8 mouse cellular contexts compared by ENCODE assay signal in the genomic region with DNA sequence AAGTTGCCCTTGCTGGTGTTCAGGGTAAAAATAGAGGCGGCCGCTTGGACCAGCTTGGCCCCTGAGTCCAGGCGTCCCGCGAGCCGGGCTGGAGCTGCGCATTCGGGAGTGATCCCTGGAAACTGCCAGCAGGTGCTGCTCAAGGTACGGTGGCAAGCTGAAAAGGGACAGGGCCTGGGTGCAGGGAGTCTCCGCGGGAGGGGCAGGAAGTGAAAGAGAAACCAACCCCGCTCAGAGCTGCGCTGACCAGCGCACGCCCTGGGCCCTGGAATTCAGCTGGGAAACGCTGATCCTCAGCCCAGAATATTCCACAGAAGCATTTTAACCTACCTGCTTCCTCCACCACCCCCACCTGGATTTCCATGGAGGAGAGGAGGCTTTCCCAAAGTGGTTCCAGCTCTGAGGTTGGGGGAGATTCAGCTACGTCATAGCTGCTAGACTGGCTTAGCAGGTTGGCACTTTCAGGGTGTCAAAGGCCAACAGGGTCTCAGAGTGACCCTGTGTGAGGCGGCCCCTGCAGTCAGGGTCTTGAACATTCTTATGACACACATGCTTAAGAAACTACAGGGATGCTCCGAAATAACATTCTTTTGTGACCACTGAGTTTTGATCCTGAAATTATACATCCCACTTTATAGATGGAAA. TPM values are rescaled to one million over a fixed set of nuclear protein-coding genes. Genes with fewer than 3 reads are reported as not detected.
DNase-seq lines count a peak whose midpoint lies in the region; ATAC-seq lines count a peak whose summit lies in the region.

No protein-coding gene starts in this region.

- WGBS in embryonic facial prominence, embryonic 12.5 days: 4% methylated on average over 19 of the region's 19 CpGs
- 4% methylated on average over 19 of the region's 19 CpGs for WGBS in liver, embryonic 11.5 days

- H3K4me2 ChIP-seq in embryonic facial prominence, embryonic 12.5 days (replicated peaks): peak overlapping the region; percentile 60
- H3K4me2 ChIP-seq in liver, embryonic 11.5 days: peak overlapping the region; percentile 67

- H3K27ac ChIP-seq in embryonic facial prominence, embryonic 12.5 days: 0 out of 2 replicates have a peak overlapping the region, but pooled peaks have one; percentile 17
- no peak overlapping the region for H3K27ac ChIP-seq in liver, embryonic 11.5 days (ENCODE audit: low read depth, low read length)

- H3K36me3 ChIP-seq in embryonic facial prominence, embryonic 12.5 days: no peaks in the 10 kb centered on the region
- H3K36me3 ChIP-seq in liver, embryonic 11.5 days (ENCODE audit: control insufficient read depth, insufficient read depth, low read length): no peaks in the 10 kb centered on the region

- H3K4me1 ChIP-seq in embryonic facial prominence, embryonic 12.5 days: 0 out of 2 replicates have a peak, but pooled peaks cover 7% of the 10 kb centered on the region
- no peaks in the 10 kb centered on the region for H3K4me1 ChIP-seq in liver, embryonic 11.5 days (replicated peaks; ENCODE audit: control insufficient read depth, insufficient read depth, low read length)

- ATAC-seq in embryonic facial prominence, embryonic 12.5 days (ENCODE audit: insufficient number of reproducible peaks, insufficient read depth, low FRiP score, low TSS enrichment): peak; percentile 83
- ATAC-seq in liver, embryonic 11.5 days (replicated peaks; ENCODE audit: low FRiP score): peak; percentile 79

- H3K9ac ChIP-seq in embryonic facial prominence, embryonic 12.5 days: peak overlapping the region; percentile 46
- peak overlapping the region; percentile 35; the same call in 1 of the 2 replicates for H3K9ac ChIP-seq in liver, embryonic 11.5 days (ENCODE audit: low read depth, low read length)

- peak; percentile 67 to 72 for DNase-seq in urinary bladder, adult 18-20 months (ENCODE audit: low spot score in 2 of 2)
- DNase-seq in urinary bladder, postnatal 10 days (ENCODE audit: low spot score): no peak
- DNase-seq in heart, adult 9 months (ENCODE audit: low spot score in 2 of 2): peak; percentile 70 to 73
- DNase-seq in kidney, adult 8-10 months: peak; percentile 70 to 83
- DNase-seq in liver, embryonic 11.5 days (ENCODE audit: low spot score): peak; percentile 69
- DNase-seq in monocyte, adult 2 months (ENCODE audit: low read depth in 1 of 2, low spot score in 2 of 2): peak; percentile 29 to 49
- DNase-seq in spleen, postnatal 4 days (ENCODE audit: low spot score in 2 of 2): peak; percentile 49 to 77

- H3K9me3 ChIP-seq in embryonic facial prominence, embryonic 12.5 days: no peaks in the 10 kb centered on the region
- H3K9me3 ChIP-seq in liver, embryonic 11.5 days (ENCODE audit: control insufficient read depth, low read length): no peaks in the 10 kb centered on the region

- H3K4me3 ChIP-seq in embryonic facial prominence, embryonic 12.5 days: peak overlapping the region; percentile 44
- H3K4me3 ChIP-seq in liver, embryonic 11.5 days (ENCODE audit: low read depth, low read length): peak overlapping the region; percentile 36

- no peaks in the 10 kb centered on the region; the same call in 1 of the 2 replicates for H3K27me3 ChIP-seq in embryonic facial prominence, embryonic 12.5 days
- peaks cover 30% of the 10 kb centered on the region for H3K27me3 ChIP-seq in liver, embryonic 11.5 days (replicated peaks; ENCODE audit: control insufficient read depth, insufficient read depth, low read length)

RNA-seq across cellular contexts. Expression of gene Inhba, which starts 0.7 kb away (rescaled TPM):
- 14.2 and 14.8 TPM in 2 replicates for polyA plus RNA-seq in embryonic facial prominence, embryonic 12.5 days (2016; fragmentation: Nextera tagmentation; extraction: Ambion mirVana)
- polyA plus RNA-seq in liver, embryonic 11.5 days (2014; fragmentation: Nextera tagmentation; extraction: Ambion mirVana): 0.42 and 0.47 TPM in 2 replicates

Comparison
In these comparisons a context has a peak if more than half of its experiments do, and no peak if none do; other contexts are left out.
1. RNA of gene Inhba, which starts 0.7 kb away (polyA plus RNA-seq): 14.2 to 14.8 TPM in embryonic facial prominence, embryonic 12.5 days; 0.42 to 0.47 TPM in liver, embryonic 11.5 days; every median in the first group is over 10 times any median in the second.